Mouse (Mus musculus) adrenal gland, postnatal 36 days (tissue): ENCODE data around the gene Hpse2. TPM values are rescaled to one million over a fixed set of nuclear protein-coding genes. Genes with fewer than 3 reads are reported as not detected.

Experiments used
- DNase-seq, 2 experiments: peaks; one replicate each; pipeline ENCODE4 v3.0.0; 2021; ENCODE audit warnings: mixed read lengths in 1 of 2
- total RNA-seq, 2 experiments: library from RNA; stranded (reverse); gene quantifications; 2 replicates each; pipeline ENCODE4 v1.2.3; 2021

Hpse2 gene
- total RNA-seq, 2 experiments from 2014 or later, result not detected

DNA sequence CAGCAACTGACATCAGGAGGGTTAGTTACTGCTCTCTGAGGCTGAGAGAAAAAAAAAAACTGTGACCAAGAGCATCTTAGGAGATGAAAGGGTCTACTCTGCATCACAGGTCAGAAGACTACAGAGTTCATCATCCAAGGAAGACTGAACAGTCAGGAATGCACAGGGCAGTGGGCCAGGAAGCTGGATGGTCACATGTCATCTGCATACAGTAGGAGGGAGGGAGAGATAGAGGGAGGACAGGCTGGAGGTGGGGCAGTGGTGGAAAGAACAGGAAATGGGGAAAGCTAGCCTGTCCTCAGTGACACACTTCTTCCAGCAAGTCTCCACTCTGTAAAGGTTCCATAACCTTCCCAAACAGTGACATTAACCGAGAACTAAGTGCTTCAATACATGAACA lies 423.0 kb downstream of the Hpse2 start:
- DNase-seq, result peak in 1 of 2 experiments; percentile 1

GRCm38 (mm10) chr19:42948114-42948636 lies 440.0 kb downstream of the Hpse2 start:
- DNase-seq, result no peak

DNA sequence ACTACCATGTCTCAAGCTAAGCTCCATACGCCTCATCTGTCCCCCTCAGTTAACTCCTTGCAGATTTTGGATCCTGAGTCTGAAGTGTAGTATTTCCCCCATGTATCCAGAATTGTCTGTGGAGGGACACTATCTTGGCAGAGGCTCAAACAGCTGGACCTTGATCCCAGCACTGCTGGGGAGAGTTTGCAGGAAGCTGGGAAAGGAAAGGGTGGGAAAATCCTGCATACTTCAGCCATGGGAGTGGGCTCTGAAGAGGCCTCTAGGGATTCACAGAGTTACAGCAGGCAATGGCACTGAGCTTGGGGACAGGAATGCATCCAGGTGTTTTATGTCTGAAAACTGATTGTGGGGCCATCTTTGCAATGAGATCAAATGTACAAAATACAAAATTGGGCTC lies 450.6 kb downstream of the Hpse2 start:
- DNase-seq, result no peak

GRCm38 (mm10) chr19:42936661-42937193 lies 451.4 kb downstream of the Hpse2 start:
- DNase-seq, result no peak

GRCm38 (mm10) chr19:42929702-42930101 lies 458.5 kb downstream of the Hpse2 start:
- no peak for DNase-seq

GRCm38 (mm10) chr19:42928271-42928670 lies 459.9 kb downstream of the Hpse2 start:
- no peak for DNase-seq

DNA sequence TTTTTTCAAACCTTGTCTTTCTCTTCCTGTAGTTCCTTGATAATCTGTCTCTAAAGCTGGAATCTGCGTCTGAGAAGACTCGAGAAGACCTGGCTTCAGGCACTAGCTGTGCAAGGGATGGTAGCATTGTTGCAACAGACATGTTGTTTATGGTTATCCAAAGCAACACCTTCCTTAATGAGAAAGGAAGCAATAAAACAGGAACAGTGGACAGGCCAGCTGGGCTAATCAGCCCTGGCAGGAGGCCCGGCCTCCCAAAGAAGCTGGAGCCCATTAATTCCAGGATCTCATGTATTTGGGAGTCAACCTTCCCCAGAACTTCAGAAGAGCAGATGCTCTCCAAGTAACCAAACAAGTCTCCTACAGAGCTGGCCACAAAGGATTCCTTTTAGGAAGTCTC lies 465.5 kb downstream of the Hpse2 start:
- peak in 1 of 2 experiments; percentile 6 for DNase-seq

DNA sequence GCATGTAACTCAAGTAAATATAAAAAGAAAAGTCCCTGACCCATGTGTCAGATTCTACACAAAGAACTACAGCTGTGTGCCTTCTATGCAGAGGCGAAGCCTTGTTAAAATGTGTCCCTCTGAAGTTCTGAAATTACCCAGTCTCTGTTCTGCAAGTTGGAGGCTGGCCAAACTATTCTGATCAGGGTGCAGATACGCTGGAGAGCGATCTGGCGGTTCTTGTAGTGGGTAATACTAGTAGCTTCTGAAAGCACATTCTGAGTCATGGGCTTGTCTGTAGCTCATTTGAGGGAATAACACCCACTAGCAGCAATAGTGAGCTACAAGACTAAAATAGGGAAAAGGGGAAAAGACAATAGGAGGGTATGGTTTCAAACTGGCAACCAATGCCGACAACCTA lies 474.5 kb downstream of the Hpse2 start:
- no peak for DNase-seq

- DNase-seq, result no peak
Observed at GRCm38 (mm10) chr19:42909719-42910118, 478.4 kb downstream of the Hpse2 start.

DNA sequence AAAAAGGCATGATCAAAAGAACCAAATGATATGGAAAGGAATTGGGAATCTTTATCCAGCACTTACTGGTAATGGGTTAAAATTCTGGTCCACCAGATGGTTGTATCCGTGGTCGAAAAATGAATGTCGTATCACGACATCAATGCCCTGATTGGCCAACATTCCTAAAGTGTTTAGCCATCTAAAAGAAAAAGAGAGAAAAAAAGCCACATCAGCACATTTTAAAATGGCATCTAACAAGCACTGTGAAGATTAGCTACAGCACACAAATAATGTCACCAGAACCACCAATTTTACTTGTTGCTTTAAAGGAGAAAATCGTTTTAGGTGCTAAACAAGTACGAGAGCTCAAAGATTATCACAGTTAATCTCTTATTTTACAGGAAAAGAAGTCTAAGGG lies 479.6 kb downstream of the Hpse2 start:
- no peak for DNase-seq

DNA sequence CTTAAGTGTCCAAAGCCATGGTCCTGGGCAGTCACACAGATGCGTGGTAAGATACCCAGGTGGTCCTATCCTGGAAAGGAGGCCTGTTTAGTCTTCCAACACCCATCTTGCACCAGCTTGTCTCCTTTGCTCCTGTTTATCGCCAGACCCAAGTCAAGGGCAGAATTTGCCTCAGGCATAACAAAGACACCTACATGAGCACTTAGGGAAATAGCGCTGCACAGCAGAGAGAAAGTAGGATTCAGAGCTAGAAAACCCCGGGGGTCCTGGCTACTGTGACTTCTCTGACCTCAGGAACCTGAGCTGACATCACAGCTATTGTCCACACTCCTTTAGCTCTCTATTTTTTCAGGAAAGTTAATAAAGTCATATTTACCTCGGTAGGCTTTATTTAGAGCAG lies 481.8 kb downstream of the Hpse2 start:
- no peak for DNase-seq

GRCm38 (mm10) chr19:42904726-42905125 lies 483.4 kb downstream of the Hpse2 start:
- DNase-seq, result no peak

DNA sequence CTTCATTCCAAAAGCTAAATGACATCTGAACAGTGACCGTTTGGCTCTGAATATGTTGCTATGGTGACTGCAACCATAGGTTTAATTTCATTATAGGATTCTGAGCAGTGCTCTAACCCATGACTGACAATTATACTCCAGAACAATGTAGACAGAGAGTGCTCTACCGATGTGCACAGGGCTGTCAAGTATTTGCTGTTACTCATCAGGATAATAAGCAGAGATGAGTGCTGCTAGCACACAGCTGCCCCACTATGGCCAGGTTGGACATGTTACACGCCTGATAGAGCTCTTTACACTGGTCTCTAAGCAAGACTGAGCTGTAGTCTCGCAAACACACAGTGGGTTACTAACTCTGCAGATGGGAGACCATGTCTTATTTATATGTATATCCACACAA lies 483.9 kb downstream of the Hpse2 start:
- DNase-seq, result no peak

GRCm38 (mm10) chr19:42903840-42904239 lies 484.3 kb downstream of the Hpse2 start:
- DNase-seq, result no peak

GRCm38 (mm10) chr19:42902410-42903021 lies 485.6 kb downstream of the Hpse2 start:
- DNase-seq, result no peak

- no peak for DNase-seq
Observed at GRCm38 (mm10) chr19:42891599-42891998, 496.6 kb downstream of the Hpse2 start.

DNA sequence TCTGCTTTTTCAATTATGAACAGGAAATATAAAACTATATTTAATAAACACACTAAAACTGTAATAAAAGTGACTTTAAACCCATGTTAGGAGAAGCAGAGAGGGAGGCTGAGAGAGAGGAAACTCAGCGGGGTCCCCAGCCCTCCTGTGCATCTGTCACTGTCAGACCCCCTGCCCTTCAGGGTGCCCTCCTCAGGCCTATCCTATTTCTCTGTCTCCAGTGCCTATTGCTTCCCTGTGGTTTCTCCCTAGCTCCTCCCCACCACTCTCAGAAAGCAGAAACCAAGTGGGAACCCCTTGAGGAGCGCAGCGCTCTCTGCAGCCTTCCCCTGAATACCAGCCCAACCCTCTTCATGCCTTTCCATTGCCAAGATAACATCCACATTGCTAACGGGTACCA lies 510.5 kb downstream of the Hpse2 start:
- no peak for DNase-seq

DNA sequence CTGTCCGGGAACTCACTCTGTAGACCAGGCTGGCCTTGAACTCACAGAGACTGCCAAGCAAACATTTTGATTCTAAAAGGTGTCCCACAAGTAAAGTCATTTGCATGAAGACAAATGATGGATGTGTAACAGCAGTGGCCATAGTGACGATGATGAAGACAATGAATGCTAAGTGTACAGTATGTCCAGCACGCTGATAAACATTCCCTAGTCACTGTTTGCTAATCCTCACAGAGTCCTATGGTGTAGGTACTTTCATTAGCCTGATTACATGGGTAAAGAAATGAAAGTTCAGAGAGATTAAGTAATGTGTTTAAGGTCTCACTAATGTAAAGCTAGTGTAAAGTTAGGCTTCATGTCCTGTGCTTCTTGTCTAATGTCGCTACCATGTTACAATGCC lies 511.6 kb downstream of the Hpse2 start:
- no peak for DNase-seq

GRCm38 (mm10) chr19:42869663-42870530 lies 518.3 kb downstream of the Hpse2 start:
- no peak for DNase-seq

GRCm38 (mm10) chr19:42868958-42869662 lies 519.0 kb downstream of the Hpse2 start:
- no peak for DNase-seq

- DNase-seq, result no peak
Observed at GRCm38 (mm10) chr19:42863013-42863412, 525.1 kb downstream of the Hpse2 start.

GRCm38 (mm10) chr19:42857096-42857495 lies 531.1 kb downstream of the Hpse2 start:
- no peak for DNase-seq

GRCm38 (mm10) chr19:42855649-42856048 lies 532.5 kb downstream of the Hpse2 start:
- DNase-seq, result no peak
